Mouse (Mus musculus): ENCODE measurements around the gene Plcl1.

DNA sequence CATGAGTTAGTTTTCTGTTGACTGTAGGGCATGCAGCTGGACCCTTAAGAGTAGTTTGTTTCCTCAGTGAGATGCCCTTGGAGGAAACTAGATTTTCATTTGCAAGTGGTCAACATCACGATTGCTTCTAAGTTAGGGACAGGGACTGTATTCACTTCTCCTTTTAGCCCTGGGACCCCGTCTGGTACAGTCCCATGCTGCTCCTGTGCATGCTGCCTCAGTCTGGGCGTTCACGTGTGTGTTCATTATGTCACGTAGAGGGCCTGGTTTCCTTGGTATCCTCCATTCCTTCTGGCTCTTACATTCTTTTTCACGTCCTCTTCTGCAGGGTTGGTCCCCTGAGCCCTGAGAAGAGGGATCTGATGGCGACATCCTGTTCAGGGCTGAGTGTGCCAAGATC is 69.3 kb downstream of the Plcl1 start:
- no peak for TF ChIP-seq POLR2A (IDR thresholded peaks at IDR 0.05; ENCODE audit: borderline replicate concordance, extremely low read depth, insufficient read depth, insufficient read length, poor library complexity, severe bottlenecking)
- TF ChIP-seq CTCF (IDR thresholded peaks at IDR 0.05; ENCODE audit: borderline replicate concordance, extremely low read depth, insufficient read depth, insufficient read length) = no peak

Data from brain, embryonic 14.5 days (tissue).